Mouse (Mus musculus) ZHBTc4 (cell line): ENCODE data around the gene Ccdc148.
A peak's percentile ranks its signal among the peaks of the same experiment; 100 is the strongest.

Experiments used
- DNase-seq: peaks from one replicate; pipeline ENCODE4 v3.0.0-alpha.2; 2011; ENCODE audit warnings: low read depth, low spot score

Gene Ccdc148

DNA sequence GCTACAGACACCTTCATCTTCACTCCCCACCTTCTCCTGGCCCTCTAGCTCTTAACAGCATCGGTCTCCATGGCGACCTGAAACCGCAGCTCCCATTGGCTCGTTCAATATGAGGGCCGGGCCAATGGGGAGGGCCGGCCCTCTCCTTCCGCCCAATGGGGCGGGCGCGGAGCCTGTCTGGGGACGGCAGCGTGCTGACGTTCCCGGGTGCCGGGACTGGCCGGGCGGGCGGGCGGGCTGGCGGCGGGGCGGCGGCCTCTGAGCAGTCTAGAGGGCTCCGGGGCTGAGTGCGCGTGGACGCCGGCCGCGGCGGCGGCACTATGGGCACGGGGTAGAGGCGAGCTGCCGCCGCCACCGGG, at the start of gene Ccdc148, which contains the start of gene Pkp4:
Gene Ccdc148, minus strand, starts transcription at position 79 of the 359 bp plus-strand sequence.
Gene Pkp4, plus strand, starts transcription at position 246 of the 359 bp plus-strand sequence.
- DNase-seq: peak; percentile 98

- DNase-seq: no peak
These were observed 47.8 kb upstream of the Ccdc148 start for GRCm38 (mm10) chr2:59208276-59208675.

- DNase-seq: no peak
These were observed 47.2 kb upstream of the Ccdc148 start for GRCm38 (mm10) chr2:59207725-59208124.

DNA sequence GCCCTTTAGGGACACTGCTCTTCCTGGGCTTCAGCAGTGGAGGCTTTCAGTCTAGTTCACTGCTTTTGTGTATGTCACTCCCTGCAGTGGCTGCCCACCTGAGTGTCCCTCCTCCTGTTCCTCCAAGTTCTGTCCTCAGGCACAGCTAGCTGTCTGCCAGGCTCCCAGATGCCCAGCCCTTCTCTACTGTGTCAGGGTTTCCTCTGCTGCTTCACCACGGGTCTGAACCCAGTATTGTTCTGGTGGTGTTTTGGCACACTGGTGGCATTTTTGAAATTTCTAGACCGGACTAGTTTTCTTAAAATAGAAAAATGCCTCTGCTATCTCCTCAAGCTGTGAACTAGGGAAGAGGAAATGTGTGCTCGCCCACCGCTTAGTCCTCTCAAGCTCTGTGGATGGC, 46.8 kb upstream of the Ccdc148 start:
- DNase-seq: no peak

GRCm38 (mm10) chr2:59206190-59206589, 45.7 kb upstream of the Ccdc148 start:
- no peak for DNase-seq

DNA sequence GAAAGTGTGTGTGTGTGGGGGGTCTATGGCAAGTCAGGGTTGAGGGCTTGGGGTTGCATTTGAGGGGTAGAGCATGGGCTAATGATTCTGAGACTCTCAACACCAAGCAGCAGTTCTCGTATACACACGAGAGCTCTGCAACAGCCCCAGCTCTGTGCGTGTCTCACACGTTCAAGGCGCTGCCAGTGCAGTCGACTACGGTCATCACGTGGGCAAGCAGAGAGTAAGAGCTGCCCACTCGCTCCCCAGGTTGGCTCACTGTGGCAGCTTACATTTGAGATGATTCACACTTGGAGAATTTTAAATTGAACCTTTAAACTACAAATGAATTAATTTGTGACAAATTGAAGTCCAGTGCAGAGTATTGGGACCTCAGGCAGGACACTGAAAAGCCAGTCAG, 44.6 kb upstream of the Ccdc148 start:
- DNase-seq: no peak

DNA sequence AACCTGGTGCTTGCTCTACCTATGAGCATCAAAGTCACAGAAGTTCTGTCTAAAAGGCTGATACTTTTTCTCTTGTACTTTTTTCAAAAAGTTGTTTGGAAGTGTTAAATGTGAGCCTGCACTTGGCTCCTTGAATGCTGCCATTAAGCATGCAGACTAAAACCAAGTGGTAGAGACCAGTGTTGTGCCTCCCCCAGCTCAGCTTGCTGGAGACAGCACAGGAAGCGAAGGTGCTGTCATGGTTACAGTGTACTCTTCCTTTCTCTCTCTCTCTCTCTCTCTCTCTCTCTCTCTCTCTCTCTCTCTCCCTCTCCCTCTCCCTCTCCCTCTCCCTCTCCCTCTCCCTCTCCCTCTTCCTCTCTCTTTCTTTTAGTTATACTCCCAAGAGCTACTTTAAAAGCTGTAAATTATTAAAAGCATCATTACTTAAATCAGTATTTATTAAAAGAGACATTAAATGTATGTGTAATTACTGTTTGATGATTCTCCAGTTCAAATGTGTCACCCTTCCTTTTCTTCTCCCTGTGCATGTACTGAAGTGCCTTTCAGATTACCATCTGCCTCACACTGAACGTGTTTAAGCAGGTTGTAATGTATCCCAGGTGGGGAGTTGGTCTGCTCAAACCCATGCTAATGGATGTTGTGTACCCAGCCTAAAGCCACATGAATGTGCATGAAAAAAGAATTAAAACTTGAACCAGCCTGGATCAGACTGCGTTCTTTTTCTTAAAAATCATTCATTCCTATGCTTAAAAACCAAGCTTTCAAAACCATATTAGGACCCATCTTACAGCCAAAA, 43.3 kb upstream of the Ccdc148 start:
- DNase-seq: no peak

DNA sequence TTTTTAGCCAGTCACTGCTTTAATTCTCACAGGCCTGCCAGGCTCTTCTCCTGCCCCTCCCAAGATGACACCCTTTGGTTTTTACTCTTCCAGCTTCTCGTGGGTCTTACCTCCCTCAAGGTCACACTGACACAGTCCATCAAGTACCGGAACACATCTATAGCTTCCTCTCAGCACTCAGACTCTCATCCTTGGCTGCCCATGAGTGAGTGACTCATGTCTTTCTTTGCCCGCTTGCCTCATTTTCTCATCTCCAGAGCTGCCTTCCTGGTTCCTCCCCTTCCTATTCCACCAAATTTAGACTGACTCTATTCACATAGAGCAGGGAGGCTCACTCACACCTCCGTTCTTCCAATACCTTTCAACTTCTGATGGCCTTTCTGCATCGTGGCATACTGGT, 42.4 kb upstream of the Ccdc148 start:
- no peak for DNase-seq

GRCm38 (mm10) chr2:59200511-59200910, 40.0 kb upstream of the Ccdc148 start:
- DNase-seq: no peak

DNA sequence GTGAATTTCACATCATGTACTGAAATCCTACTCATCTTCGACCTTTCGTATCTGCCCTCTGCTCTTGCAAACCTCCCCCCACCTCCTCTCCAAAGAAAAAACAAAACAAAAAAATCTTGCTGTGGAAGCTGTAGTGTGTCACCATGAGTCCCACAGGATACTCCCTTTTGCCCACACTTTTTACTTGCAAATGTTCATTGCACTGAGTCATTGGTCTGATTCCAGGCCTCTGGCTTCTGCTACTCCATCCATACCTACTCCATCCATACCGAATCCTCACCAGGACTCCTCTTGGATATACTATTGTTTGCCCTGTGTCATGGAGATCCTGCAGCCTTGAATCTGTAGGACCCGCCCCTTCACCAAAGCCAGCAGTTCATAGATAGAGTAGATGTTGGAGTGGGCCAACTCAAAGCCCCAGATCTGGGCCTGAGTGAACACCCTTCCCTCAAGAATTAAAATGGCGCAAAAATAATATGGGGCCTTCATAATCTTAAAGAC, 39.0 kb upstream of the Ccdc148 start:
- DNase-seq: no peak

DNA sequence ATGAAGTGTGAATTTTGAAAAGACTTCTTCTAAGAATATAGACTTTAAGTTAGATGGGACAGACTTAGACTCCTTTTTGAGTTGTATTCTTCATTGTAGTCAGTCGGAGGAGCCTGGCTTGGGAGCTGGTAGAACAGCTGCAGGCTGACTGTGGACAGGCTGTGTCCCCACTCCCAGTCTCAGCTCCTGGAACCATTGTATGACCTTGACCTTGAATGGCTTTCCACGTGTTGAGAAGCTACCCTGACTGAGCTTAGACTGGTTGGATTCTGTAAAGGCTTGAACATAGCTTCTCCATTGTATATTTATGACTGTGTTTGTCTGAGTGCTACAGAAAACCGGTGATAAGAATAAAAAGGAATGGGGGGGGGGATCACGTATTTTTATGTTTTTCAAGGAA, 36.7 kb upstream of the Ccdc148 start:
- DNase-seq: peak; percentile 70

- DNase-seq: no peak
These were observed 32.6 kb upstream of the Ccdc148 start for GRCm38 (mm10) chr2:59193117-59193516.

- no peak for DNase-seq
These were observed 31.0 kb upstream of the Ccdc148 start for GRCm38 (mm10) chr2:59191466-59191865.

- no peak for DNase-seq
These were observed 29.7 kb upstream of the Ccdc148 start for GRCm38 (mm10) chr2:59190186-59190585.

DNA sequence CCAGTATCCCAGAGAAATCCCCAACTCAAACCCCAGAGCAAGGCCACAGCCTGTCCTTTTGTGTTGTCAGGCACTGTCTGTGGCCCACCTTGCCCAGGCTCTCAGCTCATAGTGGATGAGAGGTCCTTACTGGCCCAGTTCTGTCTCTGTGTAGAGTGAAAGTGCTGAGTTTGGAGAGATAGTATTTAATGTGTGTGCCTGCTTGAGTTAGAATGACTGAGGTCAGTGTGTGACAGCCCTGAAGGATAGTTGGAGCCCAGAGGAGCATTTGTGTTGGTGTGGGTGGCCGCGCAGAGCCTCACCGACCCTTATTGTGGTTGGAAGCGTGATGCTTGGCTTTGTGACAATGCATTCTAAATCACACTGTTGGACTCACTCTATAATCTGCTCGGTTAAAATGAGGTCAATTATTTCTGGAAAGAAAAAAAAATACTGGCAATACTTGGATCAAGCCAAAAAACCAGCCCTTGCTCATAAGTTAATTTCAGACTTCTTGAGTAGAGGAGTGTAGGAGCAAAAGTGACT, 29.2 kb upstream of the Ccdc148 start:
- DNase-seq: no peak

GRCm38 (mm10) chr2:59188306-59188705, 27.8 kb upstream of the Ccdc148 start:
- no peak for DNase-seq

- DNase-seq: peak; percentile 43
These were observed 26.5 kb upstream of the Ccdc148 start for GRCm38 (mm10) chr2:59186966-59187365.

- peak; percentile 27 for DNase-seq
These were observed 25.6 kb upstream of the Ccdc148 start for GRCm38 (mm10) chr2:59186122-59186521.

- no peak for DNase-seq
These were observed 23.9 kb upstream of the Ccdc148 start for GRCm38 (mm10) chr2:59184107-59185064.

DNA sequence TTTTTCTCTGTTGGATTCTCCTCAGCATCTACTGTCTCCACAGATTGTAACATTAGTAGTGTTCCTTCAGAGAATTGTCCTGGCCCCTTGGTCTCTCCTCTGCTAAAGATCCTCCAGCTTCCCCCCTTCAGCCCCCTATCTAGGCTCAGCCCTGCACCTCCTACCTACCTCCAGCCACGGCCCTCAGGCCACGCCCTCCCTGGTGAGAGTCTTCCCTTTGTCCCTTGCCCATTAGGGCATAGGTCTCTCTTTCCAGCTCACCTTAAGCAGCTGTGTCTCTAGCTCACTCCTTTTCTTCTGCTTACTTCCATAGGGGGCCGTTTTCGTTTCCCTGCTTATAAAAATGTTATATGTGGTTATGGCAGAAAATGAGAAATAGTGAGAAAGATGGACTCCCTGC, 23.1 kb upstream of the Ccdc148 start:
- peak; percentile 22 for DNase-seq

DNA sequence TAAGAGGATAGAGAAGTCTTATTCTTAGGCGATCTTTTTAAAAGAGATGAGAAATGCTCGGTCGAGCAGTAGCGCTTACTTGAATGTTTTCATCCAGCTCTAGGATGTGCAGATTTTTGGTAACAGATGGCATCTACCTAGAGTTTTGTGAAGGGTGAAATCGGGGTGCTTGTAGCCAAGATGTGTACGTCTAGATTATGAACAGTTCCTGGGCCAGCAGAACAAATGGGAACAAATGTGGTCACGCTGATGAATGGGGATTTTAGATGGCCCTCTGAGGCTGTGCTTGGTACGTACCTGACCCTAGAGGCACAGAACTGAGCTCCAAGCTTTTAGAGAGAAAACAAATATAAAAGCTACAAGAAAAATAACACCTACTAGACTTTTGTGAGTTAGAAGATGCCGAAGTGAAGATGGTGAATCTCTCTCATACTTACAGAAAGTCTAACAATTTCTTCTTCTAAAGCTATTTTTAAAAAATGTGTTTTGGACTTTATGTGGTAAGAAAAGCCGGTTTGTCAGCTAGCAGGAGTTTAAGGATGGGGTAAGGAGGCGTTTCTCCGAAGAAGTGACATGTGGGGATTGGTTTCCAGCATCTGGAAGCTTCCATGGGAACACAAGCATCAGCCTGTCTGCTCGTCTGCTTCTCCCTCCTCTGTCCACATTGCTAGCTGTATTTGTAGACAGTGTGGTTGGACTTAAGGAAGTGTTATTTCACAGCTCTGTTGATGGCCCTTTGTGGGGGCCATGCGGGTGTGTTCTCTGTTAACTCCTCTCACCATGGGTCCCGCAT, 21.0 kb upstream of the Ccdc148 start:
- DNase-seq: no peak
